Mouse (Mus musculus): ENCODE measurements around the gene Rb1. TPM values are rescaled to one million over a fixed set of nuclear protein-coding genes. Genes with fewer than 3 reads are reported as not detected.

The Rb1 gene
- polyA plus RNA-seq, 1 experiment from 2014 or later = 21.4 TPM

DNA sequence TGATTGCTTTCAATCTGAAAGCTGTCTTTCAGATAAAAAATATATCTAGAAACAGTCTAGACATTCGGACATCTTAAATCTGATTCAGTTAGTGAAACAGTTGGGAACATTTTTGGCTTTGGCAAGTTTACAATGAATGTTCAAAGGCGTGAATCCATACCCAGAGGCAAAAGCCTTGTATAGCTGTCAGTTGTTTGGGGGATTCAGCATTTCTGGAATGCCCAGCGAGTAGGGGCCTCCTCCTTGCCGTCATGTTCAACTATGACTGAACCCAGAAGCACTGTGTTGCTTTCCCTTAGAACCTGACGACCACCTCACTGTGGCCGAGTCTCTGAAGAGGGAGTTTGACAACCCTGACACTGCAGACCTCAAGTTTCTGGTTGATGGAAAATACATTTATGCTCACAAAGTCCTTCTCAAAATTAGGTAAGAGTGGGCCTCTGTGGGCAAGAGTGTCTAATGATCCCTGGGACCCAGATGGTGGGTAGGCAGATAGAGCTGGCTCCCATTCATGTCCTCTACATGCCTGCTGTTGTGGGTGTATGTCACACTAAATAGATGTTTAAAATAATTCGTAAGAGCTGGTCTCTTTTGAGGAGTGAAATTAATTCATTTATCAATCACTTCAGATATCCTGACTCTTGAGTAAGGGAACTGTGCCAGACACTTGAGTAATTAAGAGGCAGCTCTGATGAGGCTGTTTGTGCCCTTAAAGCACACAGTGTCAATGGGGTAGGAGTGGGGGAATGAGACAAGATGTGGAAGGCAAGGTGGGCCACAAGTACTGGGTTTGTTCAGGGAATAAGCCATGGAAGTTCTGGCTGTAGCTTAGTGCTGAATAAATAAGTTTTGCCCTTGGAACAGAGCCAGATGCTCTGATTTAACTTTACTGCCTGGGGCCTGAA is 151.3 kb downstream of the Rb1 start:
- Histone ChIP-seq H3K27ac (replicated peaks) (no peak overlapping the region; the same call in 1 of the 2 replicates), H3K4me1 (replicated peaks) (peaks cover 45% of the 10 kb centered on the region), H3K9me3 (replicated peaks) (no peaks in the 10 kb centered on the region), H3K36me3 (replicated peaks) (0 out of 2 replicates have a peak, but pooled peaks cover 6% of the 10 kb centered on the region), H3K9ac (no peak overlapping the region), H3K4me2 (no peak overlapping the region), H3K27me3 (no peaks in the 10 kb centered on the region), H3K4me3 (replicated peaks) (no peak overlapping the region)
- WGBS (ENCODE audit: insufficient replicate concordance) = 70% methylated on average over 7 of the region's 7 CpGs
- ATAC-seq (ENCODE audit: insufficient read depth) = no peak

DNA sequence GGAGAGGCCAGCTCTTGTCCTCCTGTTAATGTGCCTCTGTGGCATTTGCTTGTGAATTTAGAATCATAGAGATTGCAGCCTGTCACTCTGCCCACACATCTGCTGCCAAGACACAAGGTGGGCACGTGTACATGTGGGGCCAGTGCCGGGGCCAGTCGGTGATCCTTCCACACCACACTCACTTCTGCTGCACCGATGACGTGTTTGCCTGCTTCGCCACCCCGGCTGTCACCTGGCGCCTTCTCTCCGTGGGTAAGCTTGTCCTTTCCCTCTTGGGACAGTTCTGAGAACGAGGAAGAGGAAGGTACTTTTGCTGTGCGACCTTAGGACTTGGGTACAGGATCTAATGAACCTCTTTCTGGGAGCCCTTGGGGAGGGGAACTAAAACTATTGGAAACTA is 152.0 kb downstream of the Rb1 start:
- Histone ChIP-seq H3K36me3 (replicated peaks) (0 out of 2 replicates have a peak, but pooled peaks cover 6% of the 10 kb centered on the region), H3K9ac (no peak overlapping the region), H3K4me3 (replicated peaks) (no peak overlapping the region), H3K9me3 (replicated peaks) (no peaks in the 10 kb centered on the region), H3K27ac (replicated peaks) (no peak overlapping the region), H3K4me1 (replicated peaks) (peaks cover 44% of the 10 kb centered on the region), H3K27me3 (no peaks in the 10 kb centered on the region), H3K4me2 (no peak overlapping the region)
- 70% methylated on average over 11 of the region's 11 CpGs for WGBS (ENCODE audit: insufficient replicate concordance)
- ATAC-seq (ENCODE audit: insufficient read depth) = no peak

DNA sequence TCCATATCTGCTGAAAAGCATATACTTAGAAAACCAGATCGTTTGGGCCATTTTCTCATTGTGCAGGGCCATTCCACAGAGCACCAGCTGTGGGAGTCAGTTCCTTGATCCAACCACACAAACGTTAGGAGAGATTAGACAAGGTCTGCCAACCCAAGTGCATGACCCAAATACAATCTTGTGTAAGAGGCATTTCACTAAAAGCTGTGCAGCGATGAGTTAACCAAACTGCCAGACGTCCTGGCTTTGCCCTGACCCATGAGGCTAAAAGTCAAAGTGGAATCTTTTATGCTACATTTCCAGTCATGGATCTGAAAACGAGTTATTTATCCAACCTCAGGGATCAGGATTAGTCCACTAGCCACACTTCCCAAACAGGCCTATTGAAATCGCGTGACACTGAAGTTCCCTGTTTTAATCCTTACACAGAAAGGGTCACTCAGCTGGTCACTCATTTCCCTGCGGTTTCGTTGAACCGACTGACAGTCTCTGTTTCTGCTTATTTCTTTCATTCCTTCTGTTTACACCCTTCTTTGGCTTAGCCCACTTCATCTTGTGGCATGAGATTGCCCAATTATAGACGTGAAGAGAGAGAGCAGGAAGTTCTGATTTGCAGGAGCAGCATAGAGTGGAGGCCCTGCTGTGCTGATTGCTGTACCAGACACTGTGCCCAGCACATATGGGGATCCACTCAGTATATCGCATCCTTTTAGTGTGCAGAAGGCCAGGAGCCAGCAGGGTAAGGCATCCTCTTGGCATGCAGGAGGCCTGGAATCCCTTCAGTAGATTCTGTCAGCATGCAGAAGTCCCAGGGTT is 153.2 kb downstream of the Rb1 start:
- Histone ChIP-seq H3K27me3 (no peaks in the 10 kb centered on the region), H3K36me3 (replicated peaks) (no peaks in the 10 kb centered on the region), H3K9ac (no peak overlapping the region), H3K27ac (replicated peaks) (0 out of 2 replicates have a peak overlapping the region, but pooled peaks have one; percentile 15), H3K4me2 (no peak overlapping the region), H3K9me3 (replicated peaks) (no peaks in the 10 kb centered on the region), H3K4me3 (replicated peaks) (no peak overlapping the region), H3K4me1 (replicated peaks) (peaks cover 40% of the 10 kb centered on the region)
- ATAC-seq (ENCODE audit: insufficient read depth) = peak; percentile 36; the same call in 1 of the 2 replicates
- 54% methylated on average over 12 of the region's 12 CpGs for WGBS (ENCODE audit: insufficient replicate concordance)

DNA sequence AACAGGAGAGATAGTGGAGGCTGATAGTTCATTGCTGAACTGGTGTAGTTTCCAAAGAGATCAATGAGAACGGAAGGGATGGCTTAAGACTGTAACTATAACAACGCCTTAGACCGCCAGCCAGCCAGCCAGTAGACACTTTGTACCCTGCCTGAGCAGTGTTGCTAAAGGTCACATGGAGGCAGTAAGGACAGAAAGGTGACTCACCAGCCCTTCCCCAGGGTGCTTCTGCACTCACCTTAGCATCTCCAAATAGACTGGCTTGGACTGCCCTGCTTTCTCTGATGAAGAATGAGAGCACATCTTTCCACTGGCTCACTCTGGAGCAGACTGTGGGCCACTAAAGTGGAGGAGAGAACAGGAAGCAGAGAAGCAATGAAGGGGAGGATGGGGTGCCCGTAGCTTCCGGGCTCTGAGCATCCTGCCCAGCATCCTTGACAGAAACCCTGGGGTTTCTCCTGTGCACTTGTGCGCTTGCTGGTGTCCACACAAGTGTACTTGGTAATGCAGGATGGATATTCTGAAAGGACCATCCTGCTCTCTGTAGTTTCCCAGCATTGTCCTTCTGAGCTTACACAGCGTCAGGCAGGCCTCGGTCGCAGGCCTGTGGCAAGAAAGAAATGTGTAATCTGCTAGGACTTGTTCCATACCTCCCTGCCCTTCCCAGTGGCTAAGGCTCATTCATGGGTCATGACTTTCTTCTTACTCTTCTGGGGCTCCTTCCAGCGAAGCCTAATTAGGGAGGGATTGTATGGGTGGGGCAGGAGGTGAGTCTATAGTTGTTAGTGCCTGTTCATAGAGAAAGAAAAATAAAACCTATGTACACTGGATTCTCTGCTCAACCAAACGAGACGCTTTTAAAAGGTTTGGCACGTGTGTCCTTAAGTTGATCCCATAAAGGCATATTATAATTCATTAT is 155.4 kb downstream of the Rb1 start:
- Histone ChIP-seq H3K9ac (no peak overlapping the region), H3K27ac (replicated peaks) (no peak overlapping the region)
- 0 out of 2 replicates have a peak, but pooled peaks have one; percentile 25 for ATAC-seq (ENCODE audit: insufficient read depth)

DNA sequence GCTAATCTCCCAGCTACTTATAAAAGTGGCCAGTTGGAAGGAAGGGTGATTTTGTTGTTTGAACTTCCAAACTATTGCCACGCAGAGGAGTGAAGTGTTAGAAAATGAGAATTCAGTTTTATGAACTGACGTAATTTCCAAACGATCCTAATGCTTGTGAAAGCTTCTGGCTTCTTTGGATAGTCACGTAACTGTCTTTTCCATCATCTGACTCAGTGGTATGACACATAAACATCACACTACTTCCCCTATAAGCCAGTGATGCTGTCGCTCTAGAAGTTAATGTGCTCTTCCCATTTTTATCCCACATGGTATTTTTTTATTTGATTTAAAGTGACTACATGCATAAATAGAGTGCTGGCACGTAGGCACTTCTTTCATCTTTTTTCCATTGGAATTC is 157.0 kb downstream of the Rb1 start:
- H3K27me3 ChIP-seq = no peaks in the 10 kb centered on the region
- WGBS (ENCODE audit: insufficient replicate concordance) = 71% methylated on average over 6 of the region's 6 CpGs
- no peak for ATAC-seq (ENCODE audit: insufficient read depth)
- no peak overlapping the region for H3K4me2 ChIP-seq
- H3K27ac ChIP-seq (replicated peaks) = no peak overlapping the region
- H3K4me3 ChIP-seq (replicated peaks) = no peak overlapping the region
- H3K4me1 ChIP-seq (replicated peaks) = peaks cover 14% of the 10 kb centered on the region
- no peaks in the 10 kb centered on the region for H3K9me3 ChIP-seq (replicated peaks)
- peaks cover 6% of the 10 kb centered on the region; the same call in 1 of the 2 replicates for H3K36me3 ChIP-seq (replicated peaks)
- H3K9ac ChIP-seq = no peak overlapping the region

More for the DNA sequence above, 155.4 kb downstream of the Rb1 start:
- H3K4me2 ChIP-seq = no peak overlapping the region
- H3K9me3 ChIP-seq (replicated peaks) = no peaks in the 10 kb centered on the region
- H3K36me3 ChIP-seq (replicated peaks) = no peaks in the 10 kb centered on the region; the same call in 1 of the 2 replicates
- no peaks in the 10 kb centered on the region for H3K27me3 ChIP-seq
- peaks cover 26% of the 10 kb centered on the region for H3K4me1 ChIP-seq (replicated peaks)
- WGBS (ENCODE audit: insufficient replicate concordance) = 68% methylated on average over 13 of the region's 13 CpGs
- H3K4me3 ChIP-seq (replicated peaks) = no peak overlapping the region

DNA sequence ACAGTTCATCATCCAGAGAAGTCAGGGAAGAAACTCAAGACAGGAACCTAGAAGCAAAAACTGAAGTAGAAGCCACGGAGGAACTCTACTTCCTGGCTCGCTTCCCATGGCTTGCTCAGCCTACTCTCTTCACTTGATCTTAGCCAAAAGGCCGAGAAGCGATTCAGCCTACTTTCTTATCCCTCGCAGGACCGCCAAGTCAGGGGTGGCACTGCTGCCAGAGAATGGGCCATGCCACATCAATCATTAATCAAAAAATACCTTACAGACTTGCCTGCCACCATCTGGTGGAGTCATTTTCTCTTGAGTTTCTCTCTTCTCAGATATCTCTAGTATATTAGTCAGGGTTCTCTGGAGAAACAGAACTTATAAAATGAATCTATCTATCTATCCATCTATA is 160.5 kb downstream of the Rb1 start:
- Histone ChIP-seq H3K27ac (replicated peaks) (no peak overlapping the region), H3K4me1 (replicated peaks) (peaks cover under 1% of the 10 kb centered on the region; the same call in 1 of the 2 replicates), H3K9me3 (replicated peaks) (no peaks in the 10 kb centered on the region), H3K27me3 (no peaks in the 10 kb centered on the region), H3K36me3 (replicated peaks) (peaks cover 13% of the 10 kb centered on the region; the same call in 1 of the 2 replicates), H3K4me3 (replicated peaks) (no peak overlapping the region), H3K4me2 (no peak overlapping the region), H3K9ac (no peak overlapping the region)
- 77% methylated on average over 6 of the region's 6 CpGs for WGBS (ENCODE audit: insufficient replicate concordance)
- ATAC-seq (ENCODE audit: insufficient read depth) = no peak

DNA sequence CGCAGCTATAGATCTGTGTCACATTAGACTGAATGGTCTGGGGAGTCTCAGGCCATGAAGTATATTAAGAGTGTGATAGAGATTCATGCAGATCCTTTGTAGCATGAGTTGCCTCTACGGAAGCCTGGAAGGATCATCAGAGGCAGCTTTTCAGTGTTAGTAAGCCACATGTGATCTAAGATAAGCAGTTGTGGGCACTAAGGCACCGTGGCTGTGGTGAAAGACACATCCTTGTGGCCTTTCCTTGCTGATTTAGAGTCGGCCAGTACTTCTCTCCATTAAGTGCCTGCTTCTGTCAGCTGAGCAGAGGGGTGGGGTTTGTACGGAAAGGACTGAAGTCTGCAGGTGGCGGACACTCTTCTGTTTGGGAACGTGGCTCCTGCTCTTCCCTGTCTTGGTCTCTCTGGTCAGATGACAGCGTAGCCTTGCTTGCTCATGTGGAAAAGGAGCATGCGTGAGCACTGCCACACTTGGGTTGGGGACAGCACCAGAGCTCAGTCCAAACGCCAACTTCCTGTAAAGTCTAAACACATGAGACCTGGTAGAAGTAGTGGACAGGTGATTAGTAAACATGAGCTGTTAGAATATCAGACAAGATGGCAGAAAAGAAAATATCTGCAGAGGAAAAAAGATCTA is 162.1 kb downstream of the Rb1 start:
- H3K27ac ChIP-seq (replicated peaks) = no peak overlapping the region
- no peak overlapping the region for H3K9ac ChIP-seq
- no peaks in the 10 kb centered on the region for H3K9me3 ChIP-seq (replicated peaks)
- H3K4me1 ChIP-seq (replicated peaks) = no peaks in the 10 kb centered on the region; the same call in 1 of the 2 replicates
- H3K4me3 ChIP-seq (replicated peaks) = no peak overlapping the region
- no peak for ATAC-seq (ENCODE audit: insufficient read depth)
- H3K4me2 ChIP-seq = no peak overlapping the region
- H3K36me3 ChIP-seq (replicated peaks) = peaks cover 13% of the 10 kb centered on the region; the same call in 1 of the 2 replicates
- no peaks in the 10 kb centered on the region for H3K27me3 ChIP-seq
- 49% methylated on average over 10 of the region's 10 CpGs for WGBS (ENCODE audit: insufficient replicate concordance)

DNA sequence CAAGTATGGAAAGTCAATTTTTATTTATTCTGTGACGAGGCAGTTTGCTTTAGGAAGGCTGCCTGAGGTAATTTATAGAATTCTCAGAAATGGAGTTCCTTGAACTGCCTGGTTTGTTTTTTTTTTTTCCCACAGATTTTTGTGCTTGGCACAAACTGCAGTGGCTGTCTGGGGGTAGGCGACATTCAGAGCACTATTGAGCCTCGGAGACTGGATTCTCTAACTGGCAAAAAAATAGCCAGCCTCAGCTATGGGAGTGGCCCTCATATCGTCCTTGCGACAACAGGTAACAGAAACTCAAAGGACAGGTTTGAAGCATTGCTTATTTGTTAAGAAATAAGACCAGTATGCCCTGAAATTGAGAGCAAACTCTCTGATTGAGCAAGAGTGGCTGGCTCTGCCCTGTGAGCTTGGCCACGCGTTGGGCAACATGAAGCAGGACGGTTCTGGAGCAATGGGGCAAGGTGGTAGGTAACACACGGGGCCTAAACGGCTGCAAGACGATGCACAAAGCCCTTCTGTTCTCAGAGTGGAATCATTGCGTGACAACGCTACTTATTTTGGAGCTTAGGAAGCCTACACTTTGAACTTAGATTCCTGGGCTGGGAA is 163.3 kb downstream of the Rb1 start:
- Histone ChIP-seq H3K4me1 (replicated peaks) (no peaks in the 10 kb centered on the region; the same call in 1 of the 2 replicates), H3K27me3 (no peaks in the 10 kb centered on the region), H3K9ac (no peak overlapping the region), H3K4me2 (no peak overlapping the region), H3K4me3 (replicated peaks) (no peak overlapping the region), H3K36me3 (replicated peaks) (peaks cover 13% of the 10 kb centered on the region; the same call in 1 of the 2 replicates), H3K9me3 (replicated peaks) (no peaks in the 10 kb centered on the region), H3K27ac (replicated peaks) (no peak overlapping the region)
- WGBS (ENCODE audit: insufficient replicate concordance) = 71% methylated on average over 13 of the region's 13 CpGs
- no peak for ATAC-seq (ENCODE audit: insufficient read depth)

DNA sequence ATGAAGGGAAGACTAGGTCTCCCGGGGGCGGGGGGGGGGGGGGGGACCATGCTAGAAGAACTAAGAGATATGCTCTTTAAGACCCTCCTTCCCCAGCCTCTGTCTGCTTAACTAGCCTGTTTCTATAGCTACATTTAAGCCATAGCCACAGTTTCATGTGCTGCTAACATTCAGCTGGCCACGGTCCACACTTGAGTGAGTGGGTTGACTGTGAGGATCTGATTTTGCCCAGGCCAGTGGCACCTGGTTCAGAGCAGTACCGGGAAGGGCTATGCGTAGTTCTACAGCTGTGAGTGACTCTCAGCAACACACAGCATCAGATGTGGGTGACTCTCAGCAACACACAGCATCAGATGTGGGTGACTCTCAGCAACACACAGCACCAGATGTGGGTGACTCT is 164.3 kb downstream of the Rb1 start:
- no peak overlapping the region for H3K4me3 ChIP-seq (replicated peaks)
- 58% methylated on average over 5 of the region's 5 CpGs for WGBS (ENCODE audit: insufficient replicate concordance)
- ATAC-seq (ENCODE audit: insufficient read depth) = no peak
- H3K4me1 ChIP-seq (replicated peaks) = no peaks in the 10 kb centered on the region; the same call in 1 of the 2 replicates
- H3K9me3 ChIP-seq (replicated peaks) = no peaks in the 10 kb centered on the region
- H3K27me3 ChIP-seq = no peaks in the 10 kb centered on the region
- H3K27ac ChIP-seq (replicated peaks) = no peak overlapping the region
- H3K36me3 ChIP-seq (replicated peaks) = peaks cover 13% of the 10 kb centered on the region; the same call in 1 of the 2 replicates
- H3K4me2 ChIP-seq = no peak overlapping the region
- H3K9ac ChIP-seq = no peak overlapping the region

Data from liver, embryonic 15.5 days (tissue).